Mouse (Mus musculus) heart, postnatal 10 days (tissue): ENCODE results near the gene Dmtf1. TPM values are rescaled to one million over a fixed set of nuclear protein-coding genes. Genes with fewer than 3 reads are reported as not detected.

Source experiments
- DNase-seq, 2 experiments: peaks; one replicate each; pipeline ENCODE4 v3.0.0; 2021
- intact Hi-C: fragments of 180-260 bp; cut with DNase I; formaldehyde crosslinking; loops from one replicate; pipeline ENCODE4 v1.15.1; 2025
- total RNA-seq, 2 experiments: library from RNA; stranded (reverse); gene quantifications; 2 replicates each; pipeline ENCODE4 v1.2.3; 2021

The Dmtf1 gene
- total RNA-seq, 2 experiments from 2014 or later = 18.4 to 19.4 TPM

DNA sequence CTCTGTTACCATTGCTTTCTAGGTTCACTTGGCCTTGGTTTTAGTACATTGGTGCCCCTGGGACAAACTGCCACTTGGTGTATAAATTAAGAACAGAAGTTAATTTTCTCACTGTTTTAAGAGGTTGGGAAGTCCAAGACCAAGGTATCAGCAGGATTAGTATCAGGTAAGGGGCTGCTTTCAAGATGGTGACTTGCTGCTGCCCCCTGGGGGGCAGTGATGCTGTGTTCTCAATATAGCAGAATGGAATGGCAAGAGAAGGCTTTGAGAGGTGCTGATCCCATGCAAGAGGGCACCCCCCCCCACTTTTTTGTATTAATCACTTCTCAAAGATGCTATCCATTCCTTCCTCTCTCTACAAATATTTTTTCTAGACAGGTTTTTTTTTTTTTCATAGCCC is 52.0 kb downstream of the Dmtf1 start:
- intact Hi-C loops = no loop called here
- DNase-seq = no peak

DNA sequence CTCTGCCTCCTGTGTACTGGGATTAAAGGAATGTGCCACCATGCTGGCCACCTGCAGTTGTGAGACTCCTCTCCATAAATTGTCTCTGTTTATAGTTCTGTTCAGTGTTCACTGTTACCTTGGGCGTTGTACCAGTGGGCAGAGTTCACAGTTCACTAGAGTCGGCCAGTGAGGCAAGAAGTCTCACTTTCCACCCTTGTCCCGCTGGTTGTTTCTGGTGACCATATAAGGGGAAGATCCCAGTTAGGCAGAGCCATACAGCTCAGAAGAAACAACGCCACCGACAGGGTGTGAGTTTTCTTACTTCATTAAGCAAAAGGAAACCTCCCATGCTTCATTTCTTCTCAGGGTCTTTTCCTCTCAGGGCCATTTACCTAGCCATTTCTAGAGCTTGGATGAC is 53.1 kb downstream of the Dmtf1 start:
- DNase-seq = no peak
- intact Hi-C loops = no loop called here

DNA sequence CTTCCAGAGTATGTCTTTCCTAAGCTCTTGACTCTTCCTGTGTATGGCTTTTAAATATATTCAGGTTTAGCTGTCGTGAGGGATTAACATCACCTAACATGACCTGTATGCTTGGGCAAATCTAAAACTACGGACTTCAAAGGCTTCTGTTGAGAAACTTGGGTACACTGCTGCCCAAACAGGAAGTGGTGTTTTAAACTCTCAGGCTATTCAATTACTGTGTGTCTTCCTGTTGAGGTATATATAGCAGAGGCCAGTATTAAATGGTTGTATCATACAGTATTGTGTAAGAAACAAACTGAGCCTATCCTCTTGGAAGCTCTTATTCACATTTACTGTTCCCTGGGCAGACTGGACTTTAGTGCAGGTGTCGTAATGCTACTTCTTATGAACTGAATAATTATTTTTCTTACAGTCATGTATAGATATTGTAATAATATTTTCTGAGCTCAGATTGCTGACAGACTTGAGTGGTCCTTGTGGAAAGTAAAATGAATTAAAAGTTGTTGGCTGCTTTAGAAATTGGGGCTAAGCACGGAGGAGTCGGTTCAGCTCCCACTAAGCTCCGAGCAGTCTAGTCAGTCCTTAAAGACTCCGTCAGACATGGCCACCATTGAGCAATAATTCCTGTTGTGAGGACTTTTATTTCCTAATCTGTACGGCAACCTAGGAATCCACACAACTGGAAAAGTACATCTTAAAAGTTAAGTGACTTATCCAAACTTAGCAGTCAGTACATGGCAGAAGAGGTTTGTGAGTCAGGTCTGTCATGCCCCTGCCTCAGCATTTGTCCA is 54.1 kb downstream of the Dmtf1 start:
- no peak for DNase-seq
- intact Hi-C loops = no loop called here

DNA sequence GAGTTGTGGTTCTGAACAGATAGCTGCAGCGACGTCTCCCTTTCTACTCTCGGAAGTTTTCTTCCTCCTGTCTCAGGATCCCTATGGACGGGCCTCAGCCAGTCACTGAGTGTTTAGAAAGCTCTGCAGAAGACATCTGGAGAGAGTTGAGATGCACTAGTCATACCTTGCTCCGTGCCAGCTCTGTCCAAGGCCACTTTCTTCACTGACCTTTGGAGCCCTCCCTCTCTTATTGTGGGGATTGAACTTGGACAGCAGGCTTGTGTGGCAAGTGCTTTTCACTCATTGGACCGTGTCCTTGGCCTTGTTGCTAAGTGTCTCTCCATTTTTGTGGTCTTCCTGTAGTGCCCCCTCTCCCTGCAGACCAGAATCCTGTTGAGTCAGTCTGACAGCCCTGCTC is 54.8 kb downstream of the Dmtf1 start:
- DNase-seq = no peak
- intact Hi-C loops = no loop called here

DNA sequence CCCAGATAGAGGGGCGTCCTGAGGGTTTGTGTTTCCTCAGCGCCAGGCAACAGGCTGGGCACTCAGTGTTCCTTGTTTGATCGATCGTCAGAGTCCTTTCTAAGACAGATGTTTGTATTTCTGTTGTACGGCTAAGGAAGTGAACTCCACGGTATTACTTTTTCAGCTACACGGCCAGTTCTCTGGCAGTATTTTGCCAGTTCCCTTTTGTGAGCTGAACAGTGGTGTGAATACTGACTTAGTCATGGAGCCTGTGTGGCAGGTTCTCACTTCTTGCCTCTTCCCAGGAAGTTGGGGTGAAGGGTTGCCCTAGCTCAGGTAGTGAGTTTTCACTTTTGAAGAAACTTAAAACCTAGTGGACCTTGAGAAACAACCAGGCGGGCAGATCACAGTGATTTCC is 57.6 kb downstream of the Dmtf1 start:
- no peak for DNase-seq
- intact Hi-C loops = loop anchor here (5.0 kb wide), 1 partner anchor 107 kb away; the partner anchor contains the start of gene Crot

DNA sequence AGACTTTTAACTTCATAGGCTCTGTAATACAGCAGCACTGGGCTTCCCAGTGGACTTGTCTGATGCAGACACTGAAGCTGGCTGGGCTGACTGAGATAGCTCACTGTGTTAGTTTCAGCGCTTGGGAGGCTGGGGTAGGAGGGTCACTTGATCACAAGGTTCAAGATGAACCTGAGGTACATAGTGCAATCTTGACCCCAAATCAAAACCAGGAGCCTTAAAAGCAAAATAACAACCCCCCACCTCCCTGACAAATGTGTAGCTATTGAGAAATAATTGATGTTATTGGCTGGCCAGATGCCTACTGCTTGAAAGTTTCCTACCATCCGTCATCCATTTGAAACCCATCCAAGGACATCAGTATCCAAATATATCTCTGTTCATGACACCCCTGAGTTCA is 58.9 kb downstream of the Dmtf1 start:
- intact Hi-C loops = loop anchor here (5.0 kb wide), 1 partner anchor 105 kb away; the partner anchor contains the start of gene Crot
- DNase-seq = no peak

DNA sequence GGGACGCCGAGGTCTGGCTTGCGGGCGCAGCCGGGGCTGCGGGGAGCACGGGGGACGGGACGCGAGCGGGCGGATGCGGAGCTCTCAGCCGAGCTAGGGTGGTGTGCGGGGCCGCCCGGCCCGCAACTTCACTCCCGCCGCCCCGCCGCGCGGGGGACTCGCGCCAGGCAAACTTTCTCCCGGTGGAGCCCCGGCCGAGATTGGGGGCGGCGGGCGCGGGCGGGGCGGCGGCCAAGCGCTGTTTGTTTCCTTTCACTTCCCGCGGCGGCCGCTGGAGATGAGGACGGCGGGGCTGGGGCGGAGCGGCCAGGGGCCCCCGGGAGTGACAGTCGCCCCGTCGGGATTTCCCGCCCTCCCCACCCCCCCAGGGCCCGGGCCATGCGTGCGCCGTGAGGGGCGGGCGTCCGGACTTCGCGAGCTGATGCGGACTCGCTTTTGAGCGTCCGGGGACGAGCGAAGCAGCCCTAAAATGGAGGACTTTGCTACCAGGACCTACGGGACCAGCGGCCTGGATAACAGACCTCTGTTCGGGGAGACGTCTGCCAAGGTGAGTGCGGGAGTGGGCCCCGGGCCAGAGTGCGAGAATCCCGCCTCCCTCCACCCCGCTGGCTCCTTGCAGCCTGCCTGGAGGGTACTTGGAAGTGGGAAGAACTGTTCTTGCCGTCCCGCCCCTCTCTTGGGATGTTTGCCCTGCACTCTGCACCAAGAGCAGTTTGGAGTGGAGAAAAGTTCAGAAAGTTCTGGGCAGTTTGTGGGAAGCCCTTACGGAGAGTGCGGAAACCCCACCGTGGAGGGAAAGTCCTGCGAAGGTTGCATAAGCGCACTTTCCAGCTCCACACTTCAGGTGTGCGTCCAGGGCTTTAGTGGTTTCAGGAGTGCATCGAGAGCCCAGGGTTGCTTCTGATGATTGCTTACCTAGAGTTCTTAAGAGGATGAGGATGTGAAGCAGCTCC is 60.5 kb downstream of the Dmtf1 start:
- intact Hi-C loops = loop anchor here (2.0 to 5.0 kb wide), 2 partner anchors 60 to 104 kb away; partner anchors contain the start of genes Crot and Dmtf1
- peak; percentile 64 to 72 for DNase-seq

DNA sequence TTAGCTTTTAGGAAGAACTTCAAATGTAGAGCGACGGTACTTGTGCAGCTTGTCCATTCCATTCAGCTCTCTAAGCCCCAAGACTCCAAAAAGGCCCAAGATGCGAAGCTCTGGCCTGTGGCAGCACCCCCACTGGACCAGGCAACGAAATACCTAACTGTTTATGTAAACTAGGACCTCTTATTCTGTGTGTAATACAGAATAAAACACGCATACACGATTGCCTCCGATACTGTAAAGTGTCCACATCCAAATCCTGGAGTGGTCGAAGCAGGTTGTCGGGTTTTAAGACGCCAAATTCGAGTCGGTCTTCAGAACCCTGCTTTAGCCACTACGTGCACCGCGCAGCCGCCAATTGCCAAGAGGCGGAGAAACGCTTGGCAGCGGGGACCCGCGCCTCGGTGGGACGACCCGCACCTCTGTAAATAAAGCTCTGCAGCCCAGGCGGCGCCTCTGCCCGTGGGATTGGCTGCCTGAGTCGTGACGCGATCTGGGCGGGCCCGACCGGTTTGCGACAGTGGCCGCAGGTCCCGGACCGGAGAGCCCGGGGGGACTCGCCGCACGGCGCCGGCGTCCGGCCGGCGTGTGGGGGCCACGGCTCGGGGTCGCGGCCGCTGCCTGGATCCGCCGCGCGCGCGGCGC is 61.2 kb downstream of the Dmtf1 start, which contains the start of gene Tmem243:
Gene Tmem243, plus strand, starts transcription at position 462 of the 642 bp plus-strand sequence.
- intact Hi-C loops = loop anchor here (2.0 to 5.0 kb wide), 2 partner anchors 60 to 103 kb away; partner anchors contain the start of genes Crot and Dmtf1
- DNase-seq = peak; percentile 91 to 93

DNA sequence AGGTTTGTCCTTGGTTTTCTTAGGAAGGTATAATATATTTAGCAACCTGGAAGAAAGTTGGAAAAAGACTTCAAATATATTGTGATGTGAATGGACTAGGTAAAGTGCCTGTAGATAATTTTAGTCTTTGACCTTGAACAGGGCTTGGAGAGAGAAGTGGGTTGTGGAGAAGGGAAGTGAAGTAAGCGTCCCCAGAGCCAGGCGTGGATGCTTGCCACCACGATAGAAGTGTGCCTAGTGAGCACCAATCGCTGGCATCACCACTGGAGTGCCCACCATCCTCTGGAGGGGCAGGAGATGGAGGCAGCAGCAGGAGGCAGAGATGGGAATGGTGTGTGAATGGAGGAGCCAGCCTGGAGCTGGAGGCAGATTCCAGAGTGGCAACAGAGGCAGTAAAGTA is 68.1 kb downstream of the Dmtf1 start:
- intact Hi-C loops = no loop called here
- DNase-seq = no peak

DNA sequence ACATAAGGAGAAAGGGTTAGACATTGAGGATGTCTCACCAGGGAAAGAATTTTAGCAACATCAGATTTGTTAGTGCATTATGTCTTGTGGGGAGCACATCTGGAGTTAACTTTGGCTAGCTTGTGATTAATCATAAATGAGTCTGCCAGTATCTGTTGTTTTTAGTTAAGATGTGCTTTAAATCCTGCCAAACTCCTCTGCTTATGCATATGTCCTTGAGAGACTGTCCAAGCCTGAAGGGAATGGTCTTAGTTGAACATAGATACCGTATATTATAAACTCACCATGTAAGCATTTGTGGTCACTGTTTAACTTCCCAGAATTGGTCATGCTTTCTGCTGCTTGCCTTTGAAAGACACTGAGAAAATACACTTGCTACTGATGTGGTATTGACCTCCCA is 68.9 kb downstream of the Dmtf1 start:
- DNase-seq = no peak
- intact Hi-C loops = no loop called here

DNA sequence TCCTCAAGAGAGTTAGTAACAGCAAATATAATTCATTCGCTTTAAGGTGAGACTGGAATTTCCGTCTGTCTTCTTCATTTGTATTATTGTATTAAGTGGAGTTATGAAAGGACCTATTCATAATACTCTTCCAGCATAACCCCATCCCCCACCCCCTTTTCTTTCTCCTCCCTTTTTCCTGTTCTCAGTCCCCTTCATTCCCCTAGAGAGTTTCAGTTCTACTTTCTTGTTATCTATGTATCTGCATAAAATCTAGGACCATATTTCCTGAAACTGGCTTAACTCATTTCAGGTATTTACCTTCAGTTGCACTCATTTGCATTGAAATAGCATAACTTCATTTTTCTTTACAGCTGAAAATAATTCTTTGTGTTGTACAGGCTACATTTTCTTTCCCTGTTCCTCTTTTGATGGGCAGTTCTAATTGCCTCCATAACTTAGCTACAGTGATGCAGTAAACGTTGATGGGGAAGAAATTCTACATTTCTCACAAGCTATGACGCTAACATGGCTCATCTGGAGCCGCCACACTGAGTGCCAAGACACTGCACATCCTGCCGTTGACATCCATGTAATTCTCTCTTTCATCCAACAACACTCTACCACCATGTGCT is 71.0 kb downstream of the Dmtf1 start:
- DNase-seq = no peak
- intact Hi-C loops = no loop called here

DNA sequence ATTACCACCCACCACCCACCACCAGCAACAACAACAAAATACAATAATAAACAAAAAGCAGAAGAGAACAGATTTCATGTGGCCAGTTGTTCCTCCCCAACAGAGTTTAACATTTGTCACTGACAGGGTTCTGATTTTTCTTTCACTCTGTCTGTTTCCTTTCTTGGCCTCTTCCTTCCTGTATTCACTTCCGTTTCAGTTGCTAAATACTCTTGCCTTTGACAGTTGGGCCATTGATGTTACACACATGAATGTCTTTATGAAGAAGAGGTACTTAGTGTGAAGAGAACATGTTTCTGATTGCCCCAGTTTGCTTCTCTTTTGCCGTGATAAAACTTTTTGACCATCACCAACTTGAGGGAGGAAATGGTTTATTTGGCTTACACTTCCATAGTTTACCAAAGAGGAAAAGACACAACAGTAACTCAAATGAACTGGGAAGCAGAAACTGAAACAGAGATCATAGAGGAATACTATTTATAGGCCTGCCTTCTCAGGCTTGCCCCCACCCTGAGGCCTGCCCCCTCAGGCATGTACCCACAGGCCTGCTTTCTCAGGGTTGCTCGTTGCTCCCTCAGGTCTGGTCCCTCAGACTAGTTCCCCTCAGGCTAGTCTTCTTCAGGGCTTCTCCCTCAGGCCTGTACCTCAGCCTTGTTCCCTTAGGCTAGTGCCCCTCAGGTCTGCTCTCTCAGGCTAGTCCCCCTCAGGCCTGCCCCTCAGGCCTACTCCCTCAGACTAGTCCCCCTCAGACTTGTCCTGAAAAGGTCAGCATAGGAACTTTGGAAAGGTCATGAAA is 74.5 kb downstream of the Dmtf1 start:
- intact Hi-C loops = no loop called here
- DNase-seq = no peak

DNA sequence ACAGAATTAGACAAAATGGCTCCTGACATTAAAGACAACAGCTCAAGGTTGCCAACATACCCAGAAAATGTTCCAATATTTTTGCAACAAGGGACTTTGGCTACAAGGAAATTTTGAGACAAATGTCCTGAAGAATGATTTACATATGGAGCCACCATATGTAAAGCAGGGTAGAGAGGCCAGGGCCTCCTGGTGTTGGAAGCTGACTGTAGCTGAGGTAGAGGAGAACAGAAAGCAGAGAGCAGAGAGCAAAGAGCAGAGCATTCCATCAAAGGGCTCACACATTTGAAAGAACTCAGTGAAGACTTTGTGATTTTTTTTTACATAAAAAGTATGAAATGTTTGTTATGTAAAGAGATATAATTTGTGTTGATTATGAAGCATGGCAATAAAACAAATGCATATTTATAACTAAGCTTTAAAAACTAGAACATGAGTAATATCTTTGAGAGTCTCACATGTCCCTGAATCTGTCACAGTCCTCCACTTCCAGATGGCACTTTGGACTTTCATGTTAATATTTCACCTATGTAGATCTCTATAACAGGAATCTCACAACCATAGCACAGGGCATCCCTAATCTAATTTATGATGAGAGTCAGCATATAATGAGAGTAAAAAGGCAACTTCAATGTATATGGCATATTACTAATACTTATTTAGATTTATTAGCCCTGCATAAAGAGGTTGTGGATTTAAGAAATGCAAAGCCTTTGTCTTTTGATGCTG is 81.6 kb downstream of the Dmtf1 start:
- no peak for DNase-seq
- intact Hi-C loops = no loop called here

DNA sequence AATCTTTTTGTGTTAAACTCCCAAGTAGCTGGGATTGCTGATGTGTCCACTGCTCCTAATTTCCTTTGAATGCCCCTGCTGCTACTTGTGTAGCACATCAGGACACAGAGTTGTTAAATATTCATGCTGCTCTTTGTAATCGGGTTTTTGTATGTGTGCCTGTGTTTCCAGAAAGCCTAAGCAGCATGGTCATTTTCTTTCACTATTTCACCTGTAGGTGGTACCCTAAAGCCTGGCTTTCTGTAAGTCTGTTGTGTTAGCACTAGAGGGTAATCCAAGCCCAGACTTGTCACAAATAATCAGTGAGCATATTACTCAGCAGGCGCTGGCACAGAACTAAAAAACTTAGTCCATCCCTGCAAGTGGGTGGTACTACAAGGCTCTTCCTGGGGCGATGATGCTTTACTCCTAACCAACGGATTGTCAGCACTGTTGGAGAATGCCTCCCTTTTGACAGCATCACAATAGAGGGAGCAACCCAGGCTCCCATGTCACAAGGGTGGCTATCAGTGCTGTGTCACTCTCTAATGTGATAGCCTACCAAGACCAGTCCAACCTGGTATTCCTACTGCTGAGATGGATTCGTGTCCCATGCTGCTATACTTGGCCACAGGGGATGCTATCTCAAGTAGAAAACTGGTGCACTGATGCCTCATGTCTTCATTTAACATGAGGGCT is 88.3 kb downstream of the Dmtf1 start:
- intact Hi-C loops = no loop called here
- DNase-seq = peak in 1 of 2 experiments; percentile 11

DNA sequence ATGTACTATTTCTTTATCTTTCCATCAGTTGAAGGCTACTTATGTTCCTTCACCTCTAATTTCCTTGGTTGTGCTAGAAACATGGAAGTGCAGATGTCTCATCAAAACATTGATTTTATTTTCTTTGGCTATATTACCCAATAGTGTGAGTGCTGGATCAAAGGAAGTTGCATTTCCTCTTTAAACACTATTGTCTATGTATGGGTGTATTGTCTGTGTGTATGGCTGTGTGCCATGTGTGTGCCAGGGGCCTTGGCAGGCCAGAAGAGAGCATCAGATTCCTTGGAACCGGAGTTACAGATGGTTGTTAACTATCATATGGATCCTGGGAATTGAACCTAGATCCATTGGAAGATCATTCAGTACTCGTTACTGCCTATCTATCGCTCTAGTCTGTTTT is 90.2 kb downstream of the Dmtf1 start:
- no peak for DNase-seq
- intact Hi-C loops = no loop called here

DNA sequence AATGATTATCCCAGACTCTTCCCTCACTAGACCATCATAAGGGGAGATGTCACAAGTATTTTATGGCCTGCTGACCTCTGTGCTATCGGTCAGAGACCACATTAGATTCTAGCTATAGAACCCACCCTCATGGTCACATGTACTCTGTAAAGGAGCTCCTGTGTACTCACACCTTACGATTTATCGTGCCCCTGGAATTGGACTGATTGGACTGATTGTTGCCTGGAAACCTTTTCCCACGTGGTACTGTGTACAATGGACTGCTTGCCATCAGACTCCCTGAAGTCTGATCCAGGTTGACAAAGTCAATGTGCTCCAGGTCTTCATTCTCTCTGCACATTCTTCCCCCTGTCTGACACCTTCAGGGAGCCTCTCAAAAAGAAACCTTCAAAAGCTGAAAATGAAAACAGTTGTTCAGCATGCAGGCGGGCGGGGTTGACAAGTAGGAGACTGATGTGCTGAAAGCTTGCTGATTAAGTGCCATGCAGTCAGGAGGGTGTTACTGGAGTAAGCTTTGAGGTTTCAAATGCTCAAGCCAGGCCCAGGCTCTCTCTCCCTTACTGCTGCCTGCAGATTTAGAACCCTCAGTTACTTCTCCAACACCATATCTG is 91.9 kb downstream of the Dmtf1 start:
- intact Hi-C loops = loop anchor here (10.0 kb wide), 1 partner anchor 355 kb away; no protein-coding TSS in a partner anchor
- no peak for DNase-seq

DNA sequence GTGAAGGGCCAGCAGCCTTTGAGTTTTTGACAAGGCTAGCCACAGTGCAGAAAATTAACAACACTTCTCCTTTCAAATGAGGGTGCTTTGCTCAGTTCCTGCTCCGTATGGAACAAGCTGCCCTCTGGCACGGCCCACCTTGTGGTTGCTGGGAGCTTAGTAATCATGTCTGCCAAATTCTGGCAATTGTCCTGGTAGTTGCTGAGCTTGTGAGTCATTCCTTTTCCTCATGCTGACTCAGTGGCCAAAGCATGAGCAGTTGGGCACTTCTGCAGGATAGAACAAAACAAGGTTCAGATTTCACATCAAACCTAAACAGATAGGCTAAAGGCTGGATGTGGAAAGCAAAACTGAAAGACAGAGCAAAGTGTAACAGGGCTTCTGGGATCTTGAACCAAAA is 92.7 kb downstream of the Dmtf1 start:
- DNase-seq = peak; percentile 43 to 51
- intact Hi-C loops = loop anchor here (10.0 kb wide), 1 partner anchor 356 kb away; no protein-coding TSS in a partner anchor
